Mouse (Mus musculus) ZHBTc4 (cell line): Measurements from ENCODE around the gene Gzmm.

ENCODE experiments used
- DNase-seq: peaks from one replicate; pipeline ENCODE4 v3.0.0-alpha.2; 2011; ENCODE audit warnings: low read depth, low spot score

The Gzmm gene

DNA sequence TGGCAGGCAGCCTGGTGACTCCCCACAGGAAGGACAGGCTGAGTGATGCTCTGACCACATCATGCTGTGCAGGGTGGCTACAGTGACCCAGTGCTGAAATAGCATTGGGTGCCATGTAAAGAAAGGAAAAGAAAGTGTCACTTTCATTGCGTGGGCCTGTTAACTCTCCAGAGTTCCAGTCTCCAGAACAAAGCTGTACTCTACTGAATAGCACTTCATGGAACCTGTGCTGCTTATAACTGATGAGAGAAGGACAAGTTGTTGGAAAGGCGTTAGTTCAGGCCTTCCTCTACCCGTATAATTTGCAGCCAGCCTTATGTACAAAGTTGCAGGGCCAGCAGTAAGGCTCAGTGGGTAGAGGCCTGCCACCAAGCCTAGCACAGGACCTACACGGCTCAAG lies at the start of gene Gzmm:
TSS of gene Gzmm (plus strand) at position 301 of the 400 bp plus-strand sequence.
- DNase-seq: no peak

GRCm38 (mm10) chr10:79645711-79646110 lies 43.1 kb upstream of the Gzmm start, which contains the start of gene Odf3l2:
TSS of gene Odf3l2 (minus strand) at chr10:79645738.
- no peak for DNase-seq

GRCm38 (mm10) chr10:79649070-79649751 lies 39.6 kb upstream of the Gzmm start:
- peak; percentile 85 for DNase-seq

DNA sequence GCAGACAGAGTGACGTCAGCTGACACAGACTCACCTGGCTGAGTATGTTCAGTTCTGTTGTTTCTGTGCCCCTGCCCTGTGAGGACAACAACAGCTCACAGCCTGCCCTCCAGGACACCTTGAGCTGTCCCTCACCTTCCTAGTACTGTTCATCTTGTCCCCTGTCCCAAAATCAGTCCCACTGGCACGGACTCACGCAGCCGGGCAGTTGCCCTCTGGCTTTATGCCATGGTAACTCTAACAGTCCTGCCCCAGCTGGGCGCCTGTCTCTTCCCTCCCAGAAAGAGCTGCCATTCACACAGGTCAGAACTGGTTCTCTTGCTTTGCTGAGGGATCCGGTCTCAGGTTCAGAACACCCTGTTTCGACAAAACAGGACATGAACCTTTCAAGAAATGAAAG lies 36.0 kb upstream of the Gzmm start:
- DNase-seq: no peak

DNA sequence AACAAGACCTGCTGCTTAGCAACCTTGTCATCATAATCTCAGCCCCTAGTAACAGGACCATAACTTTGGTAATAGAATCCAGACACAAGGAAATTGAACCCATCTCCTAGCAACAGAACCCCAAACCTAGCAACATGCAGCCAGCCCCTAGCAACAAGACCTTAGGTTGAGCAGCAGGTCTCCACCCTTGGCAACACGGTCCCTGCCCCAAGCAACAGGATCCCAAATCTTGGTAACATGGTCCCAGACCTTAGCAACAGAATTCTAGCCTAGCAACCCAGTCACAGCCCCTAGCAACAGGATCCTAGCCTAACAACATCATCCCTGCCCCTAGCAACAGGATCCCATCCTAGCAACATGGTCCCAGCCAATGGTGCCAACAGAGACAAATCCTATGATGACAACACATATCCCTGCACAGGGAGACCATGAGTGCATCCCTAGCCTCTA lies 33.8 kb upstream of the Gzmm start:
- DNase-seq: no peak

GRCm38 (mm10) chr10:79658829-79659228 lies 30.0 kb upstream of the Gzmm start:
- DNase-seq: peak; percentile 71

- no peak for DNase-seq
These were observed 28.5 kb upstream of the Gzmm start for GRCm38 (mm10) chr10:79660298-79660697.

DNA sequence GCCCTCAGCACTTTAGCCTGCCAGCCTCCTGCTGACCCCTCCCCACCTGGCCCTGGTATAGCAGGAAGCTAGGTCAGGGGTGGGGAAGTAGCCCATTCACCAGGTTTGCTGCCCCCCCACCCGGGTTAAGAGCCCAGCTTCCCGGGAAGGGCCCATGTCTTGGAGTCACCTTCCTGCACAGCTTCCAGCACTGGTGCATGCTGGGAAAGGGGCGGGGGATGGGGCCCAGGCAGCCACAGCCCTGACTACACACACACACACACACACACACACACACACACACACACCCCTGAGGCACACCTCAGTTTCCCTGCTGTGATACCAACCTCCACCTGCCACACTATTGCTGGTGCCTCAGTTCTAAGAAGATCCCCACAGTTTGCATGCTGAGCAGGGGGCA lies 27.0 kb upstream of the Gzmm start:
- DNase-seq: peak; percentile 75

DNA sequence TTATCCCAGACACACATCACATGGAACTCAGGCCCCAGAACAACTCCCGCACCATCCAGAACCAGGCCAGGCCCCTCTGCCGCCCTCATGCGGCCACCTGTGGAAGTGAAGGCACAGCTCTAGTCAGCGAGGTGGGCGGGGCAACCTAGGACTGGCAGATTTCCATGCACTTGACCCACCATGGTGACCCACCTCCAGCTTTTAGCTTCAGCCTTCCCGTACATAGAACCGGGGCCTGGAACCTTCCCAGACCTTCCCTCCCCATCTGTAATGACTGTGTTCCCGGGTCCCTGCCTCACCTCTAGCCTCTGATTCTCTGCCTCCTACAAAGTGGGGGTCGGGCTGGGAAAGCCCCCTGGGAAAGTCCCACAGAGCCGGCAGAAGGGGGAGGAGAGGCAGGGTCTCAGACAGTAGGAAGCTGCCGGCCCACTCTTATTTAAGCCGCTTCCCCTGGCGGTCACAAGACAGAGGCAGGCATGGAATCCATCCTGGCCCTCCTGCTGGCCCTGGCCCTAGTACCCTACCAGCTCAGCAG lies 24.6 kb upstream of the Gzmm start, which contains the start of gene Madcam1:
TSS of gene Madcam1 (plus strand) at position 429 of the 535 bp plus-strand sequence.
- peak; percentile 94 for DNase-seq

DNA sequence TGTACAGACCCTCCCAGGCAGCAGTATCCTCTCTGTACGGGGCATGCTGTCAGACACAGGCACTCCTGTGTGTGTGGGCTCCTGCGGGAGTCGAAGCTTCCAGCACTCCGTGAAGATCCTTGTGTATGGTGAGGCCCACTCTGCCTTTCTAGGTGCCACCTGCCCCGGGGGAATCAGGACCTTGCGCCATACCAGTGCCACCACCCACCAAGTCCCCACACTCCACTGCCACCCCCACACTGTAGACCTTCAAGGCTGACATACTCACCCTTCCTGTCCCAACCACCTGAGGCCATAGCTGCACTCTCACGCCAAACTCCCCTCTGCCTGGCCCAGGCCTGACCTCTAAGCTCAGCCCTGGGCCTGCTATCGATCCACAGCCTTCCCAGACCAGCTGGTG lies 23.8 kb upstream of the Gzmm start:
- no peak for DNase-seq

GRCm38 (mm10) chr10:79666493-79666892 lies 22.3 kb upstream of the Gzmm start:
- DNase-seq: no peak

DNA sequence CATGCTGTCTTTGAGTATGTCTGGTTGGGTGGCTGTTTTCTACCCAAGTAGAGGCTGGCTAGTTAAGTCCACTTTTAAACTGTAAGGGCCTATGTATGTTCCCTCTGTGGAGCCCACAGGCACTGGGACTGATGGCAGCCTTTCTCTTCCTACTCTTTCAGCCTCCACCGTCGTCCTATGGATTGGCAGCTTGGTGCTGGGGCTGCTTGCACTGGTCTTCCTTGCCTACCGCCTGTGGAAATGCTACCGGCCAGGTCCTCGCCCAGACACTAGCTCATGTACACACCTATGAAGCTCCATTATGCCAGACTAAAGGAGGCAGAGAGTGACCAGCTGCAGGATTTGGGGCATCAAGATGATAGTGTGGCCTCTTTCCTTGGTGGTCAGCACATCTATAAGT lies 20.7 kb upstream of the Gzmm start:
- no peak for DNase-seq

GRCm38 (mm10) chr10:79668771-79669575 lies 19.8 kb upstream of the Gzmm start, which contains the start of gene Tpgs1:
TSS of gene Tpgs1 (plus strand) at chr10:79669369.
- DNase-seq: peak; percentile 94

GRCm38 (mm10) chr10:79669576-79670057 lies 19.2 kb upstream of the Gzmm start:
- peak; percentile 95 for DNase-seq

- DNase-seq: peak; percentile 52
These were observed 18.5 kb upstream of the Gzmm start for GRCm38 (mm10) chr10:79670071-79670888.

DNA sequence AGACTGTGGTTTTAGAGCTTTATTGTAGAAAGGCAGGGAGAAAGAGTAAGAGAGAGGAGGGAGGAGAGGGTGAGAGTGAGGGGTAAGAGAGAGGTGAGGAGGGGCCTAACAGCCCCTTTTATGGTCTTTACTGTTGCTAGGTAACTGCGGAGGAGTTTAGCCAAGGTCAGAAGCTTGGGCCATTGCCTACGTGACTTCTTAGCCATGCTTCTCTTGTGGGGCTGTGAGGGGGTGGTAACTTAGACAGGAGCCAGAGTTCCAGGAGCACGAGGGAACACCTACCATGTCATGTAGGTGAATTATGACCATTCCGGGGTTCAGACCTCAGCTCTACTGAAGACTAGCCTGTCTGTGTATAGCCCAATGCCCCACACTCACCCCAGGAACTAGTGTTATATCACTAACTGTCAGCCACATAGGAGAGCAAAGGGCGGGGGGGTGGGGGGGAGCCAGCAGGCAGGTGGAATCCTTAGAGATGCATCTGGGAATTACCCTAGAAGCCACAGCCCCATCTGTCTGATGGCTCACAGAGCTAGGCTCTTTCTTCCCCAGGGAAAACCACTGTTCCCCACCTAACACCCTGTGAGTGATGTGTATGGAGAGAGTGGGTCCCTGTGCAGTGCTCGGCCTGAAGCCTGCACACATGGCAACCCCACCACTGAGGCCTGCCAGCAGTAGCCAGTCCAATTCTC lies 17.3 kb upstream of the Gzmm start:
- peak; percentile 63 for DNase-seq

- DNase-seq: peak; percentile 73
These were observed 16.7 kb upstream of the Gzmm start for GRCm38 (mm10) chr10:79672088-79672455.

DNA sequence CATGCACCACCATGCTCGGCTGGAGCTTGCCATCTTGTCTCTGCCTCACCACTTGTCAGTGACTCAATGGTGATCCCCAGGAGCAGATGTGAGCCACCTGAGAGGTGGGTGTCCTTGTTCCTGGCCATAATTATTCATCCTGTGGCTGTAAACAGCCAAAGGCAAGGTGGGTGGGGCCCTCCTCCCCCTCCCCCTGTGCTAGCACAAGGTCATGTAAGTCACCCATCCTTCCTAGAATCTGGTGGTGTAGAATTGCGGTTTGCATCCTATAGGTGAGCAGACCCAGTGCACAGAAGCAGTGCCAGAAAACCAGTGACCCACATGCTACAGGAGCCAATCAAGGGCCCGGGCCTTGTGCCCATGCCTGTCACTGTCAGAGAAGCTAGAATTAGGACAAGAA lies 15.8 kb upstream of the Gzmm start:
- DNase-seq: peak; percentile 69

DNA sequence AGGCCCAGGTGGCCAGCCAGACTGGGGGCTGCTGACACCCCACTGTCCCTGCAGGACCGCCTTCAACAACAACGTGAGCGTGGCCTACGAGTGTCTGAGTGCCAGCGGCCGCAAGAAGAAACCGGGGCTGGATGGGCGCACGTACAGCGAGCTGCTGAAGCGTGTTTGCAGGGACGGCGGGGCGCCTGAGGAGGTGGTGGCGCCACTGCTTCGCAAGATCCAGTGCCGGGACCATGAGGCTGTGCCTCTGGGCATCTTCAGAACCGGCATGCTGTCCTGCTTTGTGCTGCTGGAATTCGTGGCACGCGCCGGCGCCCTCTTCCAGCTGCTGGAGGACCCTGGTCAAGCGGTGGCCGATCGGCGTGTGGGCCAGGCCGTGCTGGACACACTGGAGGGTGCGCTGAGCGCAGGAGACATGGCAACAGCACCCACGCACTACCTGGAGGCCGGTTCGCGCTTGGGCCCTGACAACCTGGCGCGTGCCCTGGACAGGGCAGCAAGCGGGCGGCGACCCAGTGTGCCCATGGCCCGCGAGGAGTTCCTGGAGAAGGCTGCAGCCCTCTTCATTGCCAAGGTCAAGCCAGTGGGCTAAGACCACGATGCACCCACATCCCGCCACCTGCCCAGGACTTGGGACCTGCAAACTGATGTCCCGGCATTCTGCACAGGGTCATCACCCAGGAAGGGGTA lies 13.3 kb upstream of the Gzmm start:
- DNase-seq: peak; percentile 78
